Mouse (Mus musculus) CD8-positive naive resting alpha-beta T cell, adult 2 months (primary cell): ENCODE data around the gene Dcst2.

Experiments
- DNase-seq, 2 experiments: peaks; one replicate each; pipeline ENCODE4 v3.0.0; 2022; ENCODE audit warnings: low read depth in 2 of 2, low spot score in 2 of 2

The Dcst2 gene

DNA sequence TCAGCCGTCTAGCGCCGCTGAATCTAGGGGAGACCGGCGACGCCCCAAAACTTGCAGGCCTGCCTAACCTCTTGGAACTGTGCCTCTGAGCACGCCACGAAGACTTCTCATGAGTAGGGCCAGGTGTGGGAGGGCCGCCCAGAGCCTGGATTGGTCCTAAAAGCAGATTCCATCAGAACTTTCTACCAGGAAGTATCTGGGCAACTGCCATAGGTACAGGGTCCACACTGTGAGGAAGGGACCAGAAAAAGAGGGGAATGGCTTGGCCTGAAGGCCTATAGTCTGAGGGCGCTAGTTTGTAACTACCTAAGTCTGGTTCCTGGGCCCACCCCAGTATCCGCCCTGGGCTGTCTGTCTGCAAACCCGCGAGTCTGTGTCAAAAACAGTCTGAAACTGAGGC lies 30.2 kb upstream of the Dcst2 start:
- no peak for DNase-seq

DNA sequence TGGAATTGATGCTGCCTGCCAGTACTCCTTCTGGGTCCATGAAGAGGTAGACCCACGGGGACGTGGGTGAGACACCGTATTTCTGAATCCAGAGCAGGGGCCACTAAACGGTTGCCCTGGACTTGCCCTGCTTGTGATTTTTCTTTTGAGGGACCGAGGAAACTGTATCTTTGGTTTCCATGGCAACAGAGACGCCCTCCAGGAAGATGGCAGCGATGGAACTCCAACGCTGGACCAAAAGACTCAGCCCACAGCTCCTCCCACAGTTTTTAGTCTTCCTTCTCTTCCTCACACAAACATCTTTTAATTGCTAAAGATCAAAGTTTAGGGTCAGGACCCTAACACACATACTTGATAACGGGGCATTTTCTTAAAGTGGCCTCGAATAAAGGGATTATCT lies 29.8 kb upstream of the Dcst2 start:
- DNase-seq: no peak

GRCm38 (mm10) chr3:89332476-89332875 lies 29.3 kb upstream of the Dcst2 start:
- DNase-seq: no peak

- DNase-seq: no peak
Observed at GRCm38 (mm10) chr3:89333053-89333452, 28.7 kb upstream of the Dcst2 start.

GRCm38 (mm10) chr3:89336529-89336928 lies 25.2 kb upstream of the Dcst2 start:
- DNase-seq: no peak

- no peak for DNase-seq
Observed at GRCm38 (mm10) chr3:89337062-89337720, 24.6 kb upstream of the Dcst2 start.

DNA sequence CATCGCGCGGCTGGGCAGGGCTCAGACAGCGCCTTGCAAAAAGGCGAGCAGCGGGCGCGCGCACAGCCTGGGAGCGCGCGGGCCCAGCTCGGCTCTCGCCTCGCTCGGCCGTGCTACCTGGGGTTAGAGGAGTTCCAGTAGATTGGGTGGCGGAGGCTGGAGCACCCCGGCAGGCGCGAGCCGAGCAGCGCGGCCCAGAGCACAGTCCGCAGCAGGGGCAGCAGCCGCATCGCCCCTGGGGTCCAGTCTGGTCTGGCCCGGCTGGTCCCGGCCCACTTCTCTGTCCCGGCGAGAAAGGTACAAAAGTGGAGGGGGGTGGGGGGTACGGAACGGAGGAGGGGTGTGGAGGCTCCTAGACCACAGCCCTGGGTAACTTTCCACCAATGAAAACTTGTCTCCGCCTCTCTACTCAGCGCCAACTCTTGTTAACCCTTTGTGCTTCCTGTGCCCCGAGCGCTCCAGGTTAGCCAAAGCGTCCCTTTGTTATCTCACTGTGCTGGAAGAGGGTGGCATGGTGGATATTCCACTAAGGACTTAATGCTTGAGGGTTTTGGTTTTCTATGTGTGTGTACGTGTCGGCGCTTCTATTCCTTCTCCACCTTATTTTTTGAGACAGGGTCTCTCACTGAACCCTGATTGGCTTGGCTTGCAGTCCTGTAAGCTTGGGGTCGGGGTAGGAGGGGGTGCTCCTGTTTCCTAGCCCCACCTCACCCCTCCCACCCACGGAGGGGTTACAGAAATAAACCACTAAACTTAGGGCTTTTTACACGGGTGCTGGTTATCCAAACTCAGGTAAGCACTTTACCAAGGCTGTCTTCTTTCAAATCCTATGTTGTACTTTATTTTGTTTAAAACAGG lies 23.8 kb upstream of the Dcst2 start, which contains the start of gene Efna4:
Gene Efna4 (minus strand): TSS at position 308 of the 858 bp plus-strand sequence.
- DNase-seq: no peak

DNA sequence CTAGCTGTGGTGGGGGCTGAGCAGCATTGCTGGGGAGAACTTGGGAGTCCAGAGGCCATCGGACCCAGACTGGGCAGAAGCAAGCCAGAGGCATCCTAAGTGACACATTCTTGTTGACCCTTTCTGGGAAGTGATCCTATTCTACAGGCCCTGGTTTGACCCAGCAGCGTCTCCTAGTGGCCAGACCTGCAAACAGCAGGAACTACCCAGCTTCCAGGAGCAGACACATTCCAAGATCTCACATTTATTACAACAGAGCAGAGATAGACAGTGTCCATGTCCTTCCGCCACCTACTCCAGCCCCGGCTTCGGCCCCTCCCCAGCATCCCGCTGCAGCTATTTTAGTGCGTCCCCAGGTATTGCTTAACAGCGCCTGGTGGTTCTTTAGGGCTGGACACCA lies 22.4 kb upstream of the Dcst2 start:
- DNase-seq: peak in 1 of 2 experiments; percentile 54

DNA sequence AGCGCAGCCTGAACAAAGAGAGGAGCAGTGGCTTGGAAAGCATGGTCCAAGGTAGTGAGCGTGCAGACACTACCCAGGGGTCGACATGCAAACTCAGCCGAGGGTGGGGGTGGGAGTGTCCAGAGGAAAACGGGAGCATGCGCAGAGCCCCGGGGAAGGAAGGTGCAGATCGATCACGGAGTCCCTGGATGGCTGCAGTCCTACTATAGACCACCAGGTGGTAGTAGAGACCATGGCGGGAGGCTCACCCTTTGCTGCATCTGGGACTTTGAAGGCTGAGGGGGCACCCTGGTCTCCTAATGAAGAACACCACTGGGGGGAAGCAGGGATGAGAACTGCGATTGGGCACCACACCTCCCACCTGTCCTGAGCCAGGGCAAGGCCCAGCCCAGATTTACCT lies 21.3 kb upstream of the Dcst2 start:
- DNase-seq: peak; percentile 69 to 80

DNA sequence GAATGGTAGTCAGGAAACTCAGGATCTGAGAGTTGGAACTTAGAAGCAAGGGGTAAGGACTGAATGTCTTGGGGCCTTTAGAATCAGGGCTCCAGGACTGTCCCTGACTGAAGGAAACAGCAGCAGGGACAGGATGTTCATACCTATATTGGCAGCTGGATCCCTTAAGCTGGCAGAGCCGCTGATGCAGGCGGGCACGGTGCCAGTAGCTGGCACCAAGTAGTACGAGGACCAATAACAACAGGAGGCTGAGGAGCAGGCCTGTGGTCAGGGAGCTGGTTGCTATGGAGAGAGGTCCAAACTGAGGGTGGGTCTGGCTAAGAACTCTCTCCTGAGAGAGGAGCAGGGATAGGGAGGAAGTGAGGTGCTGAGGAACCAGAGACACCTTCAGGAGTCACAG lies 20.0 kb upstream of the Dcst2 start:
- no peak for DNase-seq

GRCm38 (mm10) chr3:89343279-89343678 lies 18.5 kb upstream of the Dcst2 start:
- DNase-seq: no peak

DNA sequence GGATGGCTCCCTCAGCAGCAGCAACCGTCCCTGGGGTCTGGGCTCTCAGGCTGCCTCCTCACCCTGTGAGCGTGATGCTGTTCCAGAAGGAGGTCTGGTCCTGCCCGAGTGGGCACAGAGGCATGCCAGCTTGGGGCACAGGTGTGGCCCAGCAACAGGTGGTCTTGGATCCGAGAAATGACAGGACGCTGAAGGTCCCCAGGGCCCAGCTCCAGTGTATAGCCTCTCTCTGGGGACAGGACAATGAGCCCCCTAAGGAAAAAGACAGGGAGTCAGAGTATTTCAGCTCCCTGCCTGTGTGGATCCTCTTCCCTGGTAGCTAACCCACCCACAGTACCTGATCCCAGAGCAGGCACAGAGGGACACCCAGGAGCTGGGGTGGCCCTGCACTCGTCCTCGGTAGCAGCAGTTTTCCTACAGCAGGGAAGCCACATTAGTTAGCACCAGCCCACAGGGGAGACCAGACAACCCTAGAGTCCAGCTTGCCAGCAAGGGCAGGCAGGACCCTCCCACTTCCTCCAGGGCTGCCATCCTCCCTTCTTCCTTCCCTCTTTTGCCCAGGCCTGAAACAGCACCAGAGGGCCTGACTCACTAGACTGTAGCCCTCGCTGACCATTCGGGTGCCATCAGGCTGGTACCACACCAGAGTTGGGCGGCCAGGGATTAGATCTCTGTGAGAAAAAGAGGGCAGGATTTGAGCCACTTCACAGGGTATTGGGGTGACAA lies 14.8 kb upstream of the Dcst2 start:
- no peak for DNase-seq

- DNase-seq: no peak
Observed at GRCm38 (mm10) chr3:89347916-89348315, 13.9 kb upstream of the Dcst2 start.

- DNase-seq: no peak
Observed at GRCm38 (mm10) chr3:89348911-89349868, 12.6 kb upstream of the Dcst2 start.

GRCm38 (mm10) chr3:89349869-89350501 lies 11.8 kb upstream of the Dcst2 start, which contains the start of gene Adam15:
Gene Adam15 (minus strand): TSS chr3:89349996.
- peak; percentile 73 to 85 for DNase-seq

DNA sequence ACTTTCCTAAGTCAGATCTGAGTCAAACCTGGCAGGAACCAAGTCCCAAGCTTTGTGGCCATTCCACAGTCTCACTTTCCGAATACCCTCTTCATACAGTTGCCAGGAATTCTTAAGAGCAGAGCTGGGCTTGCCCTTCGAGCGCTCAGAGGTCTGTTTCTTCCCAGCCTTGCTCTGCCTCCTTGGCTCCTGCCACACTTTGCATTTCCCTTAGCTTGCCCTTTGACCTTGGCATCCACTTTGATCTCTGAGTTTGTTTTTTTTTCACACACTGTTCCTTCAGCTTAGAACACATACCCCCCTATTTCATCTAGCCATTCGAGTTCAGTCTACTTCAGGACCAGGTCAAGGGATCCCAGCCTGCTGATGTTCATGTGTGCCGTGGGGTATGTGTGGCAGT lies 10.5 kb upstream of the Dcst2 start:
- no peak for DNase-seq

- DNase-seq: peak; percentile 76 to 81
Observed at GRCm38 (mm10) chr3:89354816-89355511, 6.8 kb upstream of the Dcst2 start.

DNA sequence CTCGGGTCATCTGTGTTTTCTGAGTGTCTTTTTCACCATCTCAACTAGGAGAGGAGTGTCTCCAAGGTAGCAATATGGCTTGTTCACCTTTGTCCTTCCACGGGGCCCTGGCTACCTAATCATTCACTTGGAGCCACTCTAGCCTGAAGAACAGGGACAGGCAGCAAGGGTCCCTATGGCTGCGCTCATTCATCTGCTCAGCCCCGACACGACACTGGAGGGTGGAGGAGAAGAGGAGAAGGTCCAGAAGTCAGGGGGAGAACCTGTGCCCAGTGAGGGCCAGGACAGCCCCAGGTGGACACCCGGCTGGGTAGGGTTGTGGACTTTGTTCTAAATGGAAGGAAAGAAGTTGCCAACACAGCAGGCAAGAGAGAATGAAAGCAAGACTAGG lies 6.3 kb upstream of the Dcst2 start:
- DNase-seq: no peak

DNA sequence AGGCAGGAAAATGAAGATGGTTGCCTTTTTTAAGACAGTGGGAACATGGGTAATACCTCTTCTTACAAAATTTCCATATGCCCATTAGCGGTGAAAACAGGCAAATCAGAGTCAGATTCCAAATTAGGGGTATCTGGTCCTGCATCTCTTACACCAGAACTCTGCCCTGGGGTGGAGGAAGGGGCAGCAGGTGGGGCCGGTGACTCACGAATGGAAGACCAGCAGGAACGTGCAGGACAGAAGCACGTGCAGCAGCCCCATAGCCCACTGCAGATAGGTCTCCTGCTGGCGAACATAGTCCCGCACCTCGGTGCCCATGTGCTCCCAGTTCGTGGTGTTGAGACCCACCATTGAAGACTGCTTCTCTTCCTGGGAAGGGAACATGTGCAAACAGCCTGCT lies 5.7 kb upstream of the Dcst2 start:
- DNase-seq: no peak

DNA sequence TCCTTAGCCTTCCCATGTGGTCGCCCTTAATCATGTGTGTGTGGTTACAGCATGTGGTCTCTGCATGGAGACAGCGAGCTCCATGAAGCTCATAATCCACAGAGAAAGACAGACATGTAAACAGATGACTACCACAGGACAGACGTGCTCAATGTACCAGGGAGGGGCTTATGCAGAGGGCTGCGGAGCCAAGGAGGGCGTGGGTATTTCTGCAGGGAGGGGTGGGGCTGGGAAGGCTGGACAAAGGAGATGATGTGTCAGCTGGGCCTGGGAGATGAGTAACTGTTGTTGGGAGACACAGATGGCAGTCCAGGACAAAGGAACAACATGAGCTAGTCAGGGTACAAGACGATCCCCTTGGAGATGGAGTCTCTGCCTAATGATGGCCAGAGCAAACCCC lies 2.1 kb upstream of the Dcst2 start:
- no peak for DNase-seq
